ENCODE assay signal across 8 mouse cellular contexts in genomic region chr9:20878041-20878709, GRCm38 (mm10). TPM values are rescaled to one million over a fixed set of nuclear protein-coding genes. Genes with fewer than 3 reads are reported as not detected.
DNase-seq lines count a peak whose midpoint lies in the region; ATAC-seq and TF ChIP-seq lines count a peak whose summit lies in the region.

No protein-coding gene starts in this region.

- peak overlapping the region; percentile 80 for H3K9ac ChIP-seq in heart, embryonic 12.5 days
- H3K9ac ChIP-seq in kidney, postnatal 0 days (ENCODE audit: low read depth, low read length) = peak overlapping the region; percentile 60
- H3K9ac ChIP-seq in liver, embryonic 11.5 days (ENCODE audit: low read depth, low read length) = peak overlapping the region; percentile 84
- peak overlapping the region; percentile 42 for H3K9ac ChIP-seq in stomach, embryonic 14.5 days (replicated peaks; ENCODE audit: low read depth, low read length)

- TF ChIP-seq CTCF in kidney, postnatal 0 days (IDR thresholded peaks at IDR 0.05; ENCODE audit: low read depth) = peak; percentile 84

- H3K9me3 ChIP-seq in heart, embryonic 12.5 days (replicated peaks) = 0 out of 2 replicates have a peak, but pooled peaks cover 3% of the 10 kb centered on the region
- no peaks in the 10 kb centered on the region for H3K9me3 ChIP-seq in kidney, postnatal 0 days (replicated peaks; ENCODE audit: low read length)
- no peaks in the 10 kb centered on the region for H3K9me3 ChIP-seq in liver, embryonic 11.5 days (ENCODE audit: control insufficient read depth, low read length)
- no peaks in the 10 kb centered on the region for H3K9me3 ChIP-seq in stomach, embryonic 14.5 days (ENCODE audit: control insufficient read depth, low read depth, low read length)

- under 1% methylated on average over 69 of the region's 69 CpGs for WGBS in heart, embryonic 12.5 days
- WGBS in kidney, postnatal 0 days = under 1% methylated on average over 69 of the region's 69 CpGs
- under 1% methylated on average over 69 of the region's 69 CpGs for WGBS in liver, embryonic 11.5 days
- under 1% methylated on average over 69 of the region's 69 CpGs for WGBS in stomach, embryonic 14.5 days

- H3K36me3 ChIP-seq in heart, embryonic 12.5 days = no peaks in the 10 kb centered on the region
- H3K36me3 ChIP-seq in kidney, postnatal 0 days (ENCODE audit: insufficient read depth, low read length) = peaks cover 4% of the 10 kb centered on the region; the same call in 1 of the 2 replicates
- H3K36me3 ChIP-seq in liver, embryonic 11.5 days (ENCODE audit: control insufficient read depth, insufficient read depth, low read length) = no peaks in the 10 kb centered on the region
- 0 out of 2 replicates have a peak, but pooled peaks cover 3% of the 10 kb centered on the region for H3K36me3 ChIP-seq in stomach, embryonic 14.5 days (ENCODE audit: control insufficient read depth, insufficient read depth, low read length)

- peaks cover 11% of the 10 kb centered on the region; the same call in 1 of the 2 replicates for H3K4me1 ChIP-seq in heart, embryonic 12.5 days (replicated peaks)
- H3K4me1 ChIP-seq in kidney, postnatal 0 days (replicated peaks; ENCODE audit: insufficient read depth, low read length) = no peaks in the 10 kb centered on the region
- peaks cover 16% of the 10 kb centered on the region for H3K4me1 ChIP-seq in liver, embryonic 11.5 days (replicated peaks; ENCODE audit: control insufficient read depth, insufficient read depth, low read length)
- H3K4me1 ChIP-seq in stomach, embryonic 14.5 days (ENCODE audit: control insufficient read depth, insufficient read depth, low read length) = peaks cover 10% of the 10 kb centered on the region; the same call in 1 of the 2 replicates

- peak overlapping the region; percentile 72 for H3K4me2 ChIP-seq in heart, embryonic 12.5 days
- peak overlapping the region; percentile 57 for H3K4me2 ChIP-seq in kidney, postnatal 0 days (ENCODE audit: low read length)
- H3K4me2 ChIP-seq in liver, embryonic 11.5 days = peak overlapping the region; percentile 89
- peak overlapping the region; percentile 63 for H3K4me2 ChIP-seq in stomach, embryonic 14.5 days (replicated peaks; ENCODE audit: low read depth, low read length)

- ATAC-seq in erythroid progenitor cell, adult 5-6 weeks (replicated peaks; ENCODE audit: low FRiP score, poor library complexity, severe bottlenecking) = peak; percentile 92
- ATAC-seq in heart, embryonic 12.5 days (ENCODE audit: insufficient number of reproducible peaks, low FRiP score) = peak; percentile 94
- peak; percentile 97 for ATAC-seq in kidney, postnatal 0 days (replicated peaks; ENCODE audit: low FRiP score, low read depth)
- ATAC-seq in liver, embryonic 11.5 days (replicated peaks; ENCODE audit: low FRiP score) = peak; percentile 96
- ATAC-seq in stomach, embryonic 14.5 days (ENCODE audit: insufficient number of reproducible peaks, insufficient read depth, low FRiP score, low read depth) = peak; percentile 92

- H3K27ac ChIP-seq in heart, embryonic 12.5 days (ENCODE audit: poor library complexity, severe bottlenecking) = peak overlapping the region; percentile 87
- H3K27ac ChIP-seq in kidney, postnatal 0 days = peak overlapping the region; percentile 78
- peak overlapping the region; percentile 87 for H3K27ac ChIP-seq in liver, embryonic 11.5 days (ENCODE audit: low read depth, low read length)
- H3K27ac ChIP-seq in stomach, embryonic 14.5 days (ENCODE audit: low read length) = peak overlapping the region; percentile 94

- H3K27me3 ChIP-seq in heart, embryonic 12.5 days (replicated peaks) = peaks cover 4% of the 10 kb centered on the region; the same call in 1 of the 2 replicates
- H3K27me3 ChIP-seq in kidney, postnatal 0 days (ENCODE audit: insufficient read depth, low read length) = no peaks in the 10 kb centered on the region
- H3K27me3 ChIP-seq in liver, embryonic 11.5 days (replicated peaks; ENCODE audit: control insufficient read depth, insufficient read depth, low read length) = no peaks in the 10 kb centered on the region
- no peaks in the 10 kb centered on the region for H3K27me3 ChIP-seq in stomach, embryonic 14.5 days (ENCODE audit: control insufficient read depth, insufficient read depth, low read length)

- H3K4me3 ChIP-seq in heart, embryonic 12.5 days = peak overlapping the region; percentile 49
- peak overlapping the region; percentile 27 for H3K4me3 ChIP-seq in kidney, postnatal 0 days (replicated peaks; ENCODE audit: low read depth, low read length)
- H3K4me3 ChIP-seq in liver, embryonic 11.5 days (ENCODE audit: low read depth, low read length) = peak overlapping the region; percentile 49
- peak overlapping the region; percentile 35 for H3K4me3 ChIP-seq in stomach, embryonic 14.5 days (ENCODE audit: low read depth, low read length)

- DNase-seq in CD4-positive helper T cell, adult 2 months (ENCODE audit: low read depth, low spot score) = peak; percentile 100
- DNase-seq in brain, embryonic 18.5 days (ENCODE audit: low read depth, low spot score) = peak; percentile 97
- DNase-seq in kidney, postnatal 0 days (ENCODE audit: low spot score) = peak; percentile 99
- peak; percentile 99 for DNase-seq in liver, embryonic 11.5 days (ENCODE audit: low spot score)
- DNase-seq in naive thymus-derived CD4-positive, alpha-beta T cell, adult 2 months (ENCODE audit: low read depth) = peak; percentile 100

RNA-seq across cellular contexts. Expression of gene Angptl6, which starts 1.4 kb away (rescaled TPM):
- total RNA-seq in erythroid progenitor cell, adult 5-6 weeks (2015; ENCODE audit: low replicate concordance) = not detected in 2 replicates
- 0.53 TPM in 1 of 2 replicates, not detected in the other for total RNA-seq in erythroid progenitor cell, adult 5-6 weeks (2017; ENCODE audit: low replicate concordance)
- polyA plus RNA-seq in heart, embryonic 12.5 days (2016; fragmentation: Nextera tagmentation; extraction: Ambion mirVana) = 1.5 and 2.5 TPM in 2 replicates
- 2.5 and 2.6 TPM in 2 replicates for polyA plus RNA-seq in kidney, postnatal 0 days (2015; fragmentation: Nextera tagmentation; extraction: Ambion mirVana)
- polyA plus RNA-seq in liver, embryonic 11.5 days (2014; fragmentation: Nextera tagmentation; extraction: Ambion mirVana) = 9.4 TPM in 2 replicates
- polyA plus RNA-seq in stomach, embryonic 14.5 days (2014; fragmentation: Nextera tagmentation; extraction: Ambion mirVana) = 6.9 and 7.2 TPM in 2 replicates

RNA-seq across cellular contexts. Expression of gene A230050P20Rik, which starts 9.7 kb away (rescaled TPM):
- total RNA-seq in erythroid progenitor cell, adult 5-6 weeks (2015; ENCODE audit: low replicate concordance) = 1.1 and 1.7 TPM in 2 replicates
- total RNA-seq in erythroid progenitor cell, adult 5-6 weeks (2017; ENCODE audit: low replicate concordance) = 3.7 and 4.3 TPM in 2 replicates
- polyA plus RNA-seq in heart, embryonic 12.5 days (2016; fragmentation: Nextera tagmentation; extraction: Ambion mirVana) = 6.5 and 7.1 TPM in 2 replicates
- 7.6 and 11.5 TPM in 2 replicates for polyA plus RNA-seq in kidney, postnatal 0 days (2015; fragmentation: Nextera tagmentation; extraction: Ambion mirVana)
- polyA plus RNA-seq in liver, embryonic 11.5 days (2014; fragmentation: Nextera tagmentation; extraction: Ambion mirVana) = 7.1 and 8.8 TPM in 2 replicates
- 11.9 and 12.6 TPM in 2 replicates for polyA plus RNA-seq in stomach, embryonic 14.5 days (2014; fragmentation: Nextera tagmentation; extraction: Ambion mirVana)

RNA-seq across cellular contexts. Expression of gene Ppan, which starts 9.8 kb away (rescaled TPM):
- total RNA-seq in erythroid progenitor cell, adult 5-6 weeks (2015; ENCODE audit: low replicate concordance) = 6.7 and 19.1 TPM in 2 replicates
- 7.1 and 16.2 TPM in 2 replicates for total RNA-seq in erythroid progenitor cell, adult 5-6 weeks (2017; ENCODE audit: low replicate concordance)
- polyA plus RNA-seq in heart, embryonic 12.5 days (2016; fragmentation: Nextera tagmentation; extraction: Ambion mirVana) = 43.5 and 44.3 TPM in 2 replicates
- polyA plus RNA-seq in kidney, postnatal 0 days (2015; fragmentation: Nextera tagmentation; extraction: Ambion mirVana) = 56.3 and 57.9 TPM in 2 replicates
- 170 and 178 TPM in 2 replicates for polyA plus RNA-seq in liver, embryonic 11.5 days (2014; fragmentation: Nextera tagmentation; extraction: Ambion mirVana)
- 72.7 and 74.6 TPM in 2 replicates for polyA plus RNA-seq in stomach, embryonic 14.5 days (2014; fragmentation: Nextera tagmentation; extraction: Ambion mirVana)

RNA-seq across cellular contexts. Expression of gene Eif3g, which starts 20.2 kb away (rescaled TPM):
- total RNA-seq in erythroid progenitor cell, adult 5-6 weeks (2015; ENCODE audit: low replicate concordance) = 47.4 and 59.5 TPM in 2 replicates
- total RNA-seq in erythroid progenitor cell, adult 5-6 weeks (2017; ENCODE audit: low replicate concordance) = 41.5 and 59.7 TPM in 2 replicates
- polyA plus RNA-seq in heart, embryonic 12.5 days (2016; fragmentation: Nextera tagmentation; extraction: Ambion mirVana) = 215 and 236 TPM in 2 replicates
- polyA plus RNA-seq in kidney, postnatal 0 days (2015; fragmentation: Nextera tagmentation; extraction: Ambion mirVana) = 234 and 243 TPM in 2 replicates
- polyA plus RNA-seq in liver, embryonic 11.5 days (2014; fragmentation: Nextera tagmentation; extraction: Ambion mirVana) = 440 and 448 TPM in 2 replicates
- 281 and 289 TPM in 2 replicates for polyA plus RNA-seq in stomach, embryonic 14.5 days (2014; fragmentation: Nextera tagmentation; extraction: Ambion mirVana)

RNA-seq across cellular contexts. Expression of gene Rdh8, which starts 59.9 kb away (rescaled TPM):
- not detected in 2 replicates for total RNA-seq in erythroid progenitor cell, adult 5-6 weeks (2015; ENCODE audit: low replicate concordance)
- not detected in 2 replicates for total RNA-seq in erythroid progenitor cell, adult 5-6 weeks (2017; ENCODE audit: low replicate concordance)
- not detected in 2 replicates for polyA plus RNA-seq in heart, embryonic 12.5 days (2016; fragmentation: Nextera tagmentation; extraction: Ambion mirVana)
- polyA plus RNA-seq in kidney, postnatal 0 days (2015; fragmentation: Nextera tagmentation; extraction: Ambion mirVana) = not detected in 2 replicates
- not detected in 2 replicates for polyA plus RNA-seq in liver, embryonic 11.5 days (2014; fragmentation: Nextera tagmentation; extraction: Ambion mirVana)
- polyA plus RNA-seq in stomach, embryonic 14.5 days (2014; fragmentation: Nextera tagmentation; extraction: Ambion mirVana) = not detected in 2 replicates

Comparison
In these comparisons a context has a peak if more than half of its experiments do, and no peak if none do; other contexts are left out.
1. Peak in every context shown above with its lines: DNase-seq, ATAC-seq, H3K4me3 ChIP-seq and H3K27ac ChIP-seq.